Mouse (Mus musculus): ENCODE results near the gene Ube2g2.
A peak's percentile ranks its signal among the peaks of the same experiment; 100 is the strongest.

The Ube2g2 gene

DNA sequence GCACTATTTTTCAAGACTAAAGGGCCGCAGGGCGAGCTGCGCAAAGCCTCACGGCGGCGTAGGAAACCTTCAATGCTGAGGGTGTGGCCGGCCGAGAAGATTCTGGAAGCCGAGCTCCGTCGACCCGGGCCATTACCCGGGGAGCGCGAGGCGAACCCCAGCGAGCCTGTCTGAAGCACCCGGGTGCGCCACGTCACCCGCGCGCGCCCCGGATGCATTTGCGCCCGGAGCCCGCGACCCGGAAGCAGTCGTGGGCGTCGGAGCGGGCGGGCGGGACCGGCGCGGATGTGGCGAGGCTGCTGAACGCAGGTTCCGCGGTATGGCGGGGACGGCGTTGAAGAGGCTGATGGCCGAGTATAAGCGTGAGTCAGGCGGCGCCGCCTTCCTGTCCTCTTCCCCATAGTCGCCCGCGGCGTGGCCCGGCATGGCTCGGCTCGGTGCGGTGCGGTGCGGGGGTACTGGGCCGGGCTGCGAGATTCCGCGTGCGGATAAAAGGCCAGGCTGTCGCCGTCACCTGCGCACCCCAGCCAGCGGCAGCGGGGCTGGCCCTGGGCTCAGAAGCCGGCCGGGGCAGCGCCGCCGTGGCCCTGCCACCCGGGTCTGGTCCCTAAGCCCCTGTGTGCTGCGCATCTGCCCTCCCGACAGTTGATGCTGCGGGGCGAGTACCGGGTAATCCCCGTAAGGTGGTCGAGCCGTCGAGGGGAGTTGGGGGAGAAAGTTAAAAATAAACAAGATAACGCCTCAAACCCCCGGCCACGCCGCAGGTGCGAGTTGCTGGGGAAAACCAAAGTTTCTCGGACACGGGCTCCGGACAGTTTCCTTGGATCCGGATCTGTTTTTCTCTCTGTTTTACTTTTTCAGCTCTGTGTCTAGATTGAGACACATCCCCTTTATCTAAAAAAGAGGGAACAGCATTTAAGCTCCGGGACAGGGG is at the start of gene Ube2g2:
Gene Ube2g2 (plus strand): TSS at position 221 of the 934 bp plus-strand sequence.
- DNase-seq: peak; percentile 94

DNA sequence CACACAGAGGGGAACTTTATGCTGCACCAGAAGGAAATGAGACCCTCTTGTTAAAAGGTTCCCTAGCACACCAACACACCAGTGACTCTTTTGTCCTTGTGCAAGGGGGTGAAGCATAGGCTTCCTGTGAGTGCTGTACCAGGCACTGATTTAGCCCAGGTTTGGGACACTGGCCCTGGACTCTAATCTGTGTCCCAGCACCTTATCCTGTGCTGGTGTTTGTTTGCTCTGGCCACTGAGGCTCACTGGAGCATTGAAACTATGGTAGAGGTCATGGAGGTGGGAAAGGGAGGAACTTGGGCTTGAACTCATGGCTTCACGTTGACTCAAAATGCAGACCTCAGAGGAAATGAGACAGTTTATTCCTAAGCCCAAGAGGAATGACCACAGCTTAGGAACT is 48.9 kb upstream of the Ube2g2 start:
- DNase-seq: no peak

DNA sequence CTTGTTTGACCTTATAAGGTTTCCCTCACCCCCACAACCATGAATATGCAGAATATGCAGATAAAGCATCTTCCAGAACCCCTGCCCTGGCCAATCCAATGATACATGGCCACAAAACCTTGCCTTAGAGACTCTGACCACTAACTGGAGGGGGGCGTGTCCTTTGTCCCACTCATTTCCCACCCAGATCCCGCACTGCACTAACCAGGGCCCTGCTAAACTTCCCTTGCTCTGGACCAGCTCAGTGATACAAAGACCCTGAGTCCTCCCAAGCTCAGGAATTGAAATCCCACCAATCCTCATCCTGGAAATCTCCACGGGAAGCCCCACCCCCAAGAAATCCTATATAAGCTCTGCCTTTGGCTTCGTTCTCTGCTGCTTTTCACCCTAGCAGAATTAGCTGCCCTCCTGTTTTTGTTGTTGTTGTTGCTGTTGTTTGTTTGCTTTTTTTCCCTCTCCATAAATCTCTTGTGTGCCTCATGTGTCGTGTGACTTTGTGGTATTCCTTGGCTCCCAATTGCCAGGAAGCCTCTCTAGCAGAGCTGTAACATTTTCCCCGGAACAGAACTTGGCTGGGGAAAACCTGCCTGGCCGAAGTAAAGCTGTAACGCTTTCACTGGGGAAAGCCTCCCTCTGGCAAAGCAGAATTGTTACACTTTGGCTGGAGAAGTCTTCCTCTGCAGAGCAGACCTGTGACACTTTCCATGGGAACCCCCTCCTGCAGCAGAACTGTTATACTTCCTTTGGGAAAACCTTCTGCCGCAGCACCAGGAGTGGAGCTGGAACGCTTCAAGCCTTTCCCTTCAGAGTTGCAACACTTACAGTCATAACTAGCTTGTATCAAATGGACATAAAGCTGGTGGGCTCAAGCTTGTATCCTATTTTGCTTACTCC is 41.8 kb upstream of the Ube2g2 start:
- DNase-seq: no peak

DNA sequence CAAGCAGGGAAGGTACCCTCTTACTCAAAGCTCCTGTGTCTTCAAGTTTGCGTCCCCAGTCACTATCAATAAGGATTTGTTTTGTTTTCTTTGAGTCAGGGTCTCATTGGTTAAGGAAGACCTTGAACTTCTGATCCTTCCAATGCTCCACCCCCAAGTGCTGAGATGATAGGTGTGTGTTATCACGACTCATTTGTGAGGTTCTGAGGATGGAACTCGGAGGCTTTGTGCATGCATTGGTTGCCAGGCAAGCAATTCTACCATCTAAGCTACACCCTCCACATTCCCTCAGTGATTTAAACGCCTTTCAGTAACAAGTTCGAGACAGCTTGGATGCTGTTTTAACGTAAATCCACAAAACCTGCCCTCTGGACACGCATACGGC is 41.1 kb upstream of the Ube2g2 start:
- no peak for DNase-seq

DNA sequence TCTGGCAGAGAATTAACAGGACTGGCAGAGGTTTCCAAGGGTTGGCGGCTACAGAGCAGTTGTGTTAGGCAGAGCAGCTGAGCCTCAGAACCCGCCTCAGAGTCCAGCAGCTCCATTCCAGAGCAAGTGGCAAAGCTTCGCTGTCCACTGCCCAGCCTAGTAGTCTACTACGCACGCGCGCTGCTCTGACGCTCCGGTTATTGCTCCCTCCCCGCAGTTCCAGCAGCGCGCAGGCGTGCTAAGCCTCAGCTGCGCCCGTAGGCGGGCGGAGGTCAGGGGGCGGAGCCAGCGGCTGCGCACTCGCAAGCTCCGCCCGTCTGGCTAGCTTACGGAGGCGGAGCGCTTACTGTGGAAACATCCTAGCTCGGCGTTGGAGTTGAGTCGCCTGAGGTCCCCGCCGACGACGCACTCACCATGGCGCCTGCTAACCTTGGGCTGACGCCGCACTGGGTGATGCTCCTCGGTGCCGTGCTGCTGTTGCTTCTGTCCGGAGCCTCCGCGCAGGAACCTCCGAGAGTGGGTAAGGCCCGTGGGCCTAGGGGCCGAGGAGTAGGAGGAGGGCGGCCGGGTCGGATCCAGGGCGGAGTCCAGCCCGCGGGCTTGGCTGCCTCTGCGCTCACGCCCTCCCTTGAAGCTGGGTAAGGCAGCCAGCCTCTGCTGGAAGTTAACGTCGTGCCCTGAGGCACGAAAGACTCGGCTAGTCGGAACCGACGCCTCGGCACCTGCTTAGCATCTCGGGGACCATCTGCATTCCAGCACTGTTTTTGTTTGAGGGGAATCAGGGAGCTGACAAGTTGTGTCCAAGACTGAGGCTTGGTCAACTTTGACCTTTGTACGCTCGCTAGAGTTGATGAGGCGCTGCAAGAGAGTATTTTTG is 40.4 kb upstream of the Ube2g2 start, which contains the start of gene Pttg1ip:
Gene Pttg1ip (plus strand): TSS at position 313 of the 877 bp plus-strand sequence.
- peak; percentile 96 for DNase-seq

DNA sequence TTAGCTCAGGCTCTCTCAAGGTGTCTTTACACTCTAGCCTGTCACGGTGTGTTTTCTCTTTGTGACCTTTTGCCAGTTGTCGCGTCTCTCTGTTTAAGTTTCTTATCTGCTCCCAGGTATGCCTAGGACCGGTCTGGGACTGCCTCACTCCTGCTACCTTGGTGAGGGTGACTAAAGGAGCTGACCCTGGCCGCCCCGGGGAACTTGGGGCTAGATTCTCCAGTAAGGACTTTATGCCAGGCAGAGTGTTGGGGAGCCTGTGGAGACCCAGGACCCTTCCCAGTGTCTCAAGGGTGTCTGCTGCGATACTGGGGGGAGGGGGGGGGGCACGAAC is 39.8 kb upstream of the Ube2g2 start:
- no peak for DNase-seq

DNA sequence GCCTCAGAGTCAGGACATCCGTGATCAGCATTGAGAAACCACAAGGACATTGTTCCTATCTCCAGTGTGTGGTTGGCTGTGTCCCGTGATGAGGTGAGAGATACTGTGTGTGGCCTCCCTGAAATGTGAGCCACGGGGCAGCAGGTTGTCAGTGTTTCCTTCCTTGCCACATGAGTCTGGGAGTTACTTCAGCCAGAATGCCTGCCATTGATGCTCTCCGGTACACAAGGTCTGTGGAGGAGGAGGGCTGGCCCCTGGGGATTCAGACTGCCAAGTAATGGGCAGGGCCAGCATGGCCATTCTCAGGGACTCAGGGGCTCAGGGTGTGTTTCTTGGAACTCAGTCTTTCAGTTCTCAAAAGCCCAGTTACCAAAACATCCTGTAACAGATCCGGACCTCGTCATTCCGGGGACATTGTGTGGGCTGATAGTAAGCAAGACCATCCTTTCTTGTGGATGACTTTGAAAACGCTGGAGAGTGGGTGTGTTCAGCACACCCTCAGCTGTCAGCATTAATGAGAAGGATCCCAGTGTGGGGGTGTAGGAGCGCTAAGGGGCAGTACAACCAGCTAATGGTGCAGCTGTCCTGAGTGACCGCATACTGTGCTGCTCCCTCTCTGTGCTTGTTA is 38.2 kb upstream of the Ube2g2 start:
- peak; percentile 25 for DNase-seq

DNA sequence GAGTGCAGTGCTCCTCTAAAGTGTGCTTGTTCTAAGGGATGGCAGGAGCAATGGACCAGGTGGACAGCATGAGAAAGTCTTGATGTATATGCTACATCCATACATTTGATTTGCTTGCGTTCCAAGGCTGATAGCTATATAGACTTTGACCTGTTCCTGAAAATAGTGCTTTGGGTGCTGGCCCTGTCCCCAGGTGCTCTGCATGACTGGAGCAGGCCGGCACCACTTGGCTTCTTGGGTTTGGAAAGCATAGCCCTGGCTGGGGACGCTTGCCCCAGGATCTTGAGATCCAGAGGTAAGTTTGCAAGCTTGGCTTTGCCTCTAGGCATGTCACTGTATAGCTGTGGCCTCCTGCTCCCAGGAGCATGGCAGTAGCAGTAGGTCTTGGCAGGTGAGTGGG is 35.4 kb upstream of the Ube2g2 start:
- DNase-seq: no peak

DNA sequence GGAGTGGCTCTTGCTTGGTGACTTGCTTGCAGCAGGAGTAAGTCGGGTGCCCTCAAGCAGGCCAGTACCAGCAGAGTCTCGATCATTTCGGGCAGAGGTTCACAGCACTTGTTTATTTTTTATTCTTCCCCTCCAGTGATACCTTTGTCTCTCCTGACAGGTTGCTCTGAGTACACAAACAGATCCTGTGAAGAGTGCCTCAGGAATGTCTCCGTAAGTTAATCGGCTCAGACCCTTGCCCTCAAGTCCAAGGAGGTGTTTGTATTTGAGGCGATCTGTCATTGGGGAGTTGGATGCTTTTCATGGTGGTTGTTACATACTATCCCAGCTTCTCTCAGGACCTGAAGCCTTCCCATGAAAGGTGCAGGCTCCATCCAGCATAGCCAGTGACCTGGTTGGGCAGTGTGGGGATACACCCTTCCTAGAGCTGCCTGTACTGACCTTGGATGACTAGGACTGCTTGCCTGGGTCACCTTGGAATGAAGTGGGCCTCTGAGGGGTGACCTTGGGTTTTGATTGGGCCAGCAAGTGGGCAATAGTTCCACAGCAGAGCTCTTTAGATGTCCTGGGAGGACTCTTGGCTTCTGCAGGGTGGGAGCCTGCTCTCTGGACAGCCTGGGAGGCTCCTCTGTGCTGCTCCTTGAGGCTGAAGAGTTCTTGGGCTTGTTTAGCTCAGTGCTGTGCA is 34.8 kb upstream of the Ube2g2 start:
- DNase-seq: no peak

DNA sequence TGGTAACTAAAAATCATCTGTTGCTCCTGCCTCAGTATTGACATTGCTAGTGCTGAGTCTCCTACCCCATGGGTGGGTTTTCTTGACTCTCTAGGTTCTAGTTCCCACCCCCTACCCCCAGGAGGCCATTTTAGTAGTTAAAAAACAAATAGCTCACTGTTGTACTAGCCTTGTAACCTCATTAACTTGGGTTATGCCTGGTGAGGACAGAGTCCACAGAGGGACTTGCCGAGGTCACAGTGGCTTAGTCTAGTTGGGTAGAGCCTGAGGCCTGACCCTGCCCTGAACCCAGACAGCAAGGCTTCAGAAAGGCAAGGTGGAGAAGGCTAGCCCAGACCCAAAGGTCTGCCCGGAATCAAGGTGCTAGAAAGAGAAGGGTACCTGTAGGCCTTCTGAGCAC is 34.0 kb upstream of the Ube2g2 start:
- DNase-seq: no peak

DNA sequence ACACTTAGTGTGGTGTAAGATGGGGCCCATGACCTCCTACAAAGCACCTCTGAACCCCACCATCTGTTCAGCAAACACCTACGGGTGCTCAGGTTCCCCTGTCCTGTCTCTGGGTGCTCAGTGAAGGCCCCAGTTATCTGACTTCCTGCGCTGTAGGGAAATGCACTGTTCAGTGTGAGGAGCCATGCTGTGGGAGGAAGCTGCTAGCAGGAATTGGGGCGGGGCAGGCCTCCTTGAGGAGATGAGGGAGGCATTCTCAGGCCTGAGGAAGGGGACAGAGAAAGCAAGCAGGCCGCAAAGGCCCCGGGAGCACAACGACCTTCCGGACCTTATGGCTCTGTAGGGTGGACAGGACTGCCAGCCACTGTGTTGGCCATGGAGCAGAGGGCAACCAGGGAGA is 33.0 kb upstream of the Ube2g2 start:
- DNase-seq: no peak

DNA sequence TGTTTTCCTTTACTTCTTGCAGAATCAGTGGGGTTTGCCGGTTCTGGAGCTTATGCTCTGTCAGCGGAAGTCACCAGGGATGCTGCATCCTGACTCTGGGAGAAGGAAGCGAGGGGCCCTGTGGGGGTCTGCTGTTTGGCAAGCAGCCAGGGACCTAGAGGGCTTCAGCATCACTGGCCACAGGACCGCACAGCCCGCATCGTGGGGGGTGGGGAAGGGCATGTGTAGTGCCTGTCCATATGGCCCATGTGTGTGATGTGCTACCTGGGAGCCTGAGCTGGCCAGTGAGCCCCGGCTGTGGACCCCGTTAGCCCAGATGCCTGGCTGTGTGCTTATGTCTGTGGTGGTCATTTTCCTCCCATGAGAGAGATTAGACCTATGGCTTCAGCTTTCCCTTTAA is 32.3 kb upstream of the Ube2g2 start:
- no peak for DNase-seq

DNA sequence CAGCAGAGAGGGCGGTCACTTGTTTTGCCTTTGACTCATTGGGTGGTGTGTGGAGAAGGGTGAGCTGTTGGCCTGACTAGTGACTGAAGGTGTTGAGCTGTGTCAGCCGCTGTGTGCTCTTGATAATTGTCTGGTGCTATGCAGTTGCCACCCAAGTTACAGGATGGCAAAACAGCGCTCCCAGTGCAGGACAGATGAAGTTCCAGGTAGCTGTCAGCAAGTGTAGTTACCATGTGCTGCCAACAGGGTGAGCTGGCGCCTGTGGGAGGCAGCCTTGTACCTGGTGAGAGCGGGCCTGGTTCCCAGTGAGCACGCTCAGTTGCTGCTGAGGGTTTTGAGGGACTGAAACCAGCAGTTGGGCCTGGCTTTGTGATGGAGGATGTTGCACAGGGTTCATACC is 31.3 kb upstream of the Ube2g2 start:
- DNase-seq: peak; percentile 69

DNA sequence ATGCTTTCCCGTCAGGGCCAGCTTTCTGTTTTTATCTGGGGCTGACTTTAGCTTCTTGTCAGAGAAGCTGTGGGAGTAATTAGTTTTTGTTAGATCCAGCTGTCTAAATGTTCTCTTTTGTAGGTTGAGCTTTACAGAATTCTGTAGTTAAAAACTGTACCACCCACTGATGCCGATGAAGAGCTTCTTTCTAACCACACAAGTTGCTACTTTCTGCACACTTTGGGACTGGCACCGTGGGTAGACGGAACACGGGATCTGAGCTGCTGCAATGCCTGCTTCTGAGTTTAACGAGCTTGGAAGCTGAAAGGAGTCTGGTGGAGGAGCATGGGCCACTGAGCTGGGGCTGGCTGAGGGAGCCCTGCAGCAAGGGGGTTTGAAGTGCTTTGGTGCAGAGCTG is 30.5 kb upstream of the Ube2g2 start:
- no peak for DNase-seq

DNA sequence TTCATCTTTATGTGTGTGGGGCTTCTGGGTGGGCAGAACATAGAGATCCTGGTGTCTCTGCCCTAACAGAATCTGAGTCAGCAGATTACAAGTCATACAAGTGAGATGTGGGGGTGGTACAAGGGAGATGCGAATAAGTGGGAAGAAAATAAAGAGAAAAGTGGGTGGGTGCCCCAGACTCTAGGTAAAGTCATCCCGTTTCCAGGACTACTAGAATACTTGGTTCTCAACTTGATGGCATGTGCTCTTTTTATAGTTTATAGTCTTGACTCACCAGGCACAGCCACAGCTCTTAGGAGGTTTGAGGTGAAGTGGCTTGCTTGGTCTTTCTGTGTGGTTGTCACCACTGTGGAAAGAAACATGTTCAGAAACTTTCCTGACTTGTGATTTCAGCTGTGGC is 26.0 kb upstream of the Ube2g2 start:
- no peak for DNase-seq

DNA sequence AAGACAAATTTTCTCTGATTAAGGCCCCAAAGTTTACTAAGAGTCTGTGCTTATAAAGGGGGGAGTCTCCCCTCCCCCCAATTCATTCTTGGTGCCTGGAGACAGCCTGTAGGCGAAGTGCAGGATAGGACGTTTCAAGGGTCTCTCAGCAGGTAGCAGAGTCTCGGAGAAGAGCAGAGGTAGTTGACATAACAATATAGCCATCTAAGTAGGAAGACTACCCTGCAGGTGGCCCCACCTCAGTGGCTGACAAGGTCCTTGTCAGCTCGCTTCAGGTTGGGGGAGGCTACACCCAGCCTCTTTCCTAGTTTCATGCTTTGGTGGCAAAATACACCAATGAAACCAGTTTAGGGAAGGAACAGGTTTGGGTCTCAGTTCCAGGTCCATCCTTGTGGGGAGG is 19.1 kb upstream of the Ube2g2 start:
- DNase-seq: no peak

DNA sequence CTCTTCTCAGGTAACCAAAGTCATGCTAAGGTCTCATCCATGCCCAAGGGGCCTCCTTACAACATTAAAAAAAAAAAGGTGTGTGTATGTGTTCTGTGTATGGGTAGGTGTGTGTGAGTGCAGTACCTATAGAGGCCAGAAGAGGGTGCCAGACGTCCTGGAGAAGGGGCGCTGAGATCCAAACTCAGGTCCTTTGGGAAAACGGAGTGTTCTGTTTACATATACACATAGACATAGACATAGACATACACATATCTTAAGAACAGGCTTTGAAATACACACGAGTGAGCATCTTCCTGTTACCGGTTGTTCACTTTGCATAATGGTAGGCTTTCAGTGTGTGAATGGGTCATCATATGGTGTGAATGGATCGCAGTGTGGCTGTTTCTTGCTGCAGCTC is 18.0 kb upstream of the Ube2g2 start:
- DNase-seq: no peak

DNA sequence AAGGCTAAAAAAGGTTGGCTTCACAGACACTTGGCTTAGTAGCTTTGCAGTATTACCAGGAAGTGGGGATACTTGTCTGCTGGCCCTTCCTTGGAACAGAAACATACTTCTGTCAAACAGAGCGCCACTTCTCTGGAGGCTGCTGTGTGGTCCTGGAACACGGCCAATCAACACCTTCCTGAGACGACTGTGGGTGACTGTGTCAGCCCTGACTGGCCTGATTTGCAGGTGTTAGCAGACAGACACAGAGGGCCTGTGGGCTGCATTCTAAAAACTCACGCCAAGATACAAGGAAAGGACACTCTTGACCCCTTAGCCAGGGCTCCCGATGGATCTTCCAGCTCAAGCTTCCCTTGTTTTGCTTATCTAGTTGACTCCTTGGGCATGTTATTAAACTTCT is 17.1 kb upstream of the Ube2g2 start:
- DNase-seq: peak; percentile 50

DNA sequence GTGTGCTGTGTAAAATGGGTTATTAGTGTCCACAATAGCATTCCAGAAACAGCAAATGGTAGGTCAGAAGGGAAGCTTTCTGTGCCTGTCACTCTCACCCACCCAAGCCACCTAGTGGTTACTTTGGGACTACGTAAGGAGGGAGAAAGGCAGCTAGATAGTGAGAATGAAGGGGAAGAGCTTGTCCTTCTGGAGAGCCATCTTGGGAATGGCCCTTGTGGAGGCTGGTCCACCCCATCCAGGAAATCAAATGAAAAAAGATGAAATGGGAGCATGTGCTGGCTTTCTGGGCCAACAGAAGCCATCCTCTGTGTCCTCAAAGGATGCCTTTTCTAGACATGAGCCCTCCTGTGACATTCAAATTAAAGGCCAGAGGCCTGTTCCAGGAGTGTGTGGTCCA is 16.7 kb upstream of the Ube2g2 start:
- no peak for DNase-seq

DNA sequence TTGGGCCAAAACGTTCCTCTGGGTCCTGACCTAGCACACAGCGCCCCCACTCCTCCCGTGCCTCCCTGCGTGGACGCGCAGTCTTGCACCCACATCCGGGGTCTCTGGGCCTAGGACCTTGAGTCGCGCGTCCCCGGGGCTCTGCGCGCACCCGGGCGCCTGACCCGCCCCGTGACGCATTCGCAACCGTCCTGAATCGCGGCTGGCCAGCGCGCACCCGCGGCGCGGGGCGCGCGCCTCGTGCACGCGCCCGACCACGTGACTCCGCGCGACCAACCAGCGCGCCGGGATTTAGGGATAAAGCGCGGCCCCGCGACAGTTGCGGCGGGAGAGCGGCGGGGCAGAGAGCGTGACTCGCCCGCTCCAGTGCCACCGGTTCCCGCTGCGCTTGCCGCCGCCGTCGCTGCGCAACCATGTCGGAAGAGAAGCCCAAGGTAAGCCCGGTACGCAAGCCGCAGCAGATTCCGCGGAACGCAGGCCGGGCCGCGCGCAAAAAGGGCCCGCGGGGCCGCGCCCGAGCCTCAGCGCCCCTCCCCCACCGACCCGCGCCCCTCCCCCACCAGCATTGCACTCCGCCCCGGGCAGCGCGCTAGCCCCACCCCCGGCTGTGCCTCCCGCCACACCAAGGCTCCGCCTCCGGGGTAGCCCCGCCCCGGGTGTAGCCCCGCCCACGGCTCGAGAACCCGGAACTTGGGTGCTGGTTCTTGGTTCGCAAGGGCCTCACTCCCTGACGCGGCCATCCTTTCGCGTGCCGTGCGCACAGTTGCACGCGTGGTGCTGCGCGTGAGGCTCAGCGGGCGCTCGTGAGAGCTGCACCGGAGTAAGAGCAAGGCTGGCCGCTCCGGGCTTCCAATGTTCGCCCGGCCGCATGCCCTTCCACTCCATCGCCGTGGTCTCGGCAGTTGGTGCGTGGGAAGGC is 15.9 kb upstream of the Ube2g2 start, which contains the start of the genes Sumo3 and Gm49325:
Gene Sumo3 (plus strand): TSS at position 190 of the 919 bp plus-strand sequence.
Gene Gm49325 (plus strand): TSS at position 290 of the 919 bp plus-strand sequence.
- peak; percentile 99 for DNase-seq
